Mouse (Mus musculus): ENCODE results near the gene Sprr2f. TPM values are rescaled to one million over a fixed set of nuclear protein-coding genes. Genes with fewer than 3 reads are reported as not detected.

Sprr2f gene
- polyA plus RNA-seq (2014; fragmentation: Nextera tagmentation; extraction: Ambion mirVana): not detected in 2 replicates

GRCm38 (mm10) chr3:92364887-92365286 lies at the start of gene Sprr2f:
Sprr2f (plus strand) TSS chr3:92365187.
- no peak within 1 kb of the TSS for H3K27ac ChIP-seq (replicated peaks in 1 of 2; ENCODE audit: control insufficient read depth in 1 of 2, insufficient read depth in 1 of 2, low read depth in 2 of 2, low read length in 2 of 2)
- H3K9ac ChIP-seq (ENCODE audit: low read length): no peak within 1 kb of the TSS
- no peak within 1 kb of the TSS for H3K4me2 ChIP-seq (ENCODE audit: low read length)
- H3K27me3 ChIP-seq (ENCODE audit: control insufficient read depth, insufficient read depth, low read length): no peaks in the 10 kb centered on the region
- ATAC-seq (ENCODE audit: insufficient number of reproducible peaks, insufficient read depth, low FRiP score, low read depth): no peak
- no peaks in the 10 kb centered on the region for H3K36me3 ChIP-seq (ENCODE audit: control insufficient read depth, insufficient read depth, low read length)
- no peaks in the 10 kb centered on the region for H3K4me1 ChIP-seq (ENCODE audit: control insufficient read depth in 2 of 2, insufficient read depth in 2 of 2, low read length in 2 of 2)
- WGBS: 51% methylated on average over 3 of the region's 3 CpGs
- no peaks in the 10 kb centered on the region for H3K9me3 ChIP-seq (ENCODE audit: control insufficient read depth, low read length)
- H3K4me3 ChIP-seq (ENCODE audit: control insufficient read depth in 1 of 2, insufficient read depth in 1 of 2, low read depth in 1 of 2, low read length in 2 of 2): no peak within 1 kb of the TSS

- H3K9me3 ChIP-seq (ENCODE audit: control insufficient read depth, low read length): no peaks in the 10 kb centered on the region
- no peak within 1 kb of the TSS for H3K9ac ChIP-seq (ENCODE audit: low read length)
- no peak within 1 kb of the TSS for H3K4me3 ChIP-seq (ENCODE audit: control insufficient read depth in 1 of 2, insufficient read depth in 1 of 2, low read depth in 1 of 2, low read length in 2 of 2)
- ATAC-seq (ENCODE audit: insufficient number of reproducible peaks, insufficient read depth, low FRiP score, low read depth): no peak
- no peak within 1 kb of the TSS for H3K27ac ChIP-seq (replicated peaks in 1 of 2; ENCODE audit: control insufficient read depth in 1 of 2, insufficient read depth in 1 of 2, low read depth in 2 of 2, low read length in 2 of 2)
- WGBS: 57% methylated on average over 2 of the region's 2 CpGs
- no peaks in the 10 kb centered on the region for H3K4me1 ChIP-seq (ENCODE audit: control insufficient read depth in 2 of 2, insufficient read depth in 2 of 2, low read length in 2 of 2)
- no peak within 1 kb of the TSS for H3K4me2 ChIP-seq (ENCODE audit: low read length)
- H3K27me3 ChIP-seq (ENCODE audit: control insufficient read depth, insufficient read depth, low read length): no peaks in the 10 kb centered on the region
- H3K36me3 ChIP-seq (ENCODE audit: control insufficient read depth, insufficient read depth, low read length): no peaks in the 10 kb centered on the region
Measured at GRCm38 (mm10) chr3:92316320-92316719, 48.7 kb upstream of the Sprr2f start, which contains the start of gene Sprr2b. Sprr2b (plus strand) TSS chr3:92316620.

- Histone ChIP-seq H3K27me3 (ENCODE audit: control insufficient read depth, insufficient read depth, low read length) (no peaks in the 10 kb centered on the region), H3K36me3 (ENCODE audit: control insufficient read depth, insufficient read depth, low read length) (no peaks in the 10 kb centered on the region), H3K4me2 (ENCODE audit: low read length) (no peak overlapping the region), H3K9ac (ENCODE audit: low read length) (no peak overlapping the region), H3K27ac (replicated peaks in 1 of 2; ENCODE audit: control insufficient read depth in 1 of 2, insufficient read depth in 1 of 2, low read depth in 2 of 2, low read length in 2 of 2) (no peak overlapping the region), H3K4me3 (ENCODE audit: control insufficient read depth in 1 of 2, insufficient read depth in 1 of 2, low read depth in 1 of 2, low read length in 2 of 2) (no peak overlapping the region), H3K9me3 (ENCODE audit: control insufficient read depth, low read length) (no peaks in the 10 kb centered on the region), H3K4me1 (ENCODE audit: control insufficient read depth in 2 of 2, insufficient read depth in 2 of 2, low read length in 2 of 2) (no peaks in the 10 kb centered on the region)
- ATAC-seq (ENCODE audit: insufficient number of reproducible peaks, insufficient read depth, low FRiP score, low read depth): no peak
- 73% methylated on average over 2 of the region's 2 CpGs for WGBS
Measured at GRCm38 (mm10) chr3:92317384-92317783, 47.6 kb upstream of the Sprr2f start.

- Histone ChIP-seq H3K9me3 (ENCODE audit: control insufficient read depth, low read length) (no peaks in the 10 kb centered on the region), H3K27me3 (ENCODE audit: control insufficient read depth, insufficient read depth, low read length) (no peaks in the 10 kb centered on the region), H3K9ac (ENCODE audit: low read length) (no peak overlapping the region), H3K4me1 (ENCODE audit: control insufficient read depth in 2 of 2, insufficient read depth in 2 of 2, low read length in 2 of 2) (no peaks in the 10 kb centered on the region), H3K4me3 (ENCODE audit: control insufficient read depth in 1 of 2, insufficient read depth in 1 of 2, low read depth in 1 of 2, low read length in 2 of 2) (no peak overlapping the region), H3K27ac (replicated peaks in 1 of 2; ENCODE audit: control insufficient read depth in 1 of 2, insufficient read depth in 1 of 2, low read depth in 2 of 2, low read length in 2 of 2) (no peak overlapping the region), H3K36me3 (ENCODE audit: control insufficient read depth, insufficient read depth, low read length) (no peaks in the 10 kb centered on the region), H3K4me2 (ENCODE audit: low read length) (no peak overlapping the region)
- WGBS: 82% methylated on average over 1 of the region's 1 CpGs
- ATAC-seq (ENCODE audit: insufficient number of reproducible peaks, insufficient read depth, low FRiP score, low read depth): no peak
Measured at GRCm38 (mm10) chr3:92336278-92336677, 28.7 kb upstream of the Sprr2f start.

GRCm38 (mm10) chr3:92338840-92339239 lies 26.1 kb upstream of the Sprr2f start, which contains the start of gene Sprr2d:
Sprr2d (plus strand) TSS chr3:92339140.
- 88% methylated on average over 5 of the region's 5 CpGs for WGBS
- Histone ChIP-seq H3K9me3 (ENCODE audit: control insufficient read depth, low read length) (no peaks in the 10 kb centered on the region), H3K36me3 (ENCODE audit: control insufficient read depth, insufficient read depth, low read length) (no peaks in the 10 kb centered on the region), H3K4me2 (ENCODE audit: low read length) (no peak within 1 kb of the TSS), H3K4me1 (ENCODE audit: control insufficient read depth in 2 of 2, insufficient read depth in 2 of 2, low read length in 2 of 2) (no peaks in the 10 kb centered on the region), H3K27ac (replicated peaks in 1 of 2; ENCODE audit: control insufficient read depth in 1 of 2, insufficient read depth in 1 of 2, low read depth in 2 of 2, low read length in 2 of 2) (no peak within 1 kb of the TSS), H3K4me3 (ENCODE audit: control insufficient read depth in 1 of 2, insufficient read depth in 1 of 2, low read depth in 1 of 2, low read length in 2 of 2) (no peak within 1 kb of the TSS), H3K27me3 (ENCODE audit: control insufficient read depth, insufficient read depth, low read length) (no peaks in the 10 kb centered on the region), H3K9ac (ENCODE audit: low read length) (no peak within 1 kb of the TSS)
- no peak for ATAC-seq (ENCODE audit: insufficient number of reproducible peaks, insufficient read depth, low FRiP score, low read depth)

GRCm38 (mm10) chr3:92351843-92352242 lies 13.1 kb upstream of the Sprr2f start, which contains the start of gene Sprr2e:
Sprr2e (plus strand) TSS chr3:92352143.
- Histone ChIP-seq H3K4me1 (ENCODE audit: control insufficient read depth in 2 of 2, insufficient read depth in 2 of 2, low read length in 2 of 2) (no peaks in the 10 kb centered on the region), H3K4me3 (ENCODE audit: control insufficient read depth in 1 of 2, insufficient read depth in 1 of 2, low read depth in 1 of 2, low read length in 2 of 2) (no peak within 1 kb of the TSS), H3K9me3 (ENCODE audit: control insufficient read depth, low read length) (no peaks in the 10 kb centered on the region), H3K4me2 (ENCODE audit: low read length) (no peak within 1 kb of the TSS), H3K36me3 (ENCODE audit: control insufficient read depth, insufficient read depth, low read length) (no peaks in the 10 kb centered on the region), H3K9ac (ENCODE audit: low read length) (no peak within 1 kb of the TSS), H3K27ac (replicated peaks in 1 of 2; ENCODE audit: control insufficient read depth in 1 of 2, insufficient read depth in 1 of 2, low read depth in 2 of 2, low read length in 2 of 2) (no peak within 1 kb of the TSS), H3K27me3 (ENCODE audit: control insufficient read depth, insufficient read depth, low read length) (no peaks in the 10 kb centered on the region)
- no peak for ATAC-seq (ENCODE audit: insufficient number of reproducible peaks, insufficient read depth, low FRiP score, low read depth)
- WGBS: 78% methylated on average over 2 of the region's 2 CpGs

- no peak overlapping the region for H3K4me3 ChIP-seq (ENCODE audit: control insufficient read depth in 1 of 2, insufficient read depth in 1 of 2, low read depth in 1 of 2, low read length in 2 of 2)
- no peak overlapping the region for H3K9ac ChIP-seq (ENCODE audit: low read length)
- no peaks in the 10 kb centered on the region for H3K27me3 ChIP-seq (ENCODE audit: control insufficient read depth, insufficient read depth, low read length)
- no peak overlapping the region for H3K4me2 ChIP-seq (ENCODE audit: low read length)
- 0 out of 2 replicates have a peak, but pooled peaks cover 6% of the 10 kb centered on the region for H3K9me3 ChIP-seq (ENCODE audit: control insufficient read depth, low read length)
- ATAC-seq (ENCODE audit: insufficient number of reproducible peaks, insufficient read depth, low FRiP score, low read depth): no peak
- no peak overlapping the region for H3K27ac ChIP-seq (replicated peaks in 1 of 2; ENCODE audit: control insufficient read depth in 1 of 2, insufficient read depth in 1 of 2, low read depth in 2 of 2, low read length in 2 of 2)
- no peaks in the 10 kb centered on the region for H3K36me3 ChIP-seq (ENCODE audit: control insufficient read depth, insufficient read depth, low read length)
- no peaks in the 10 kb centered on the region for H3K4me1 ChIP-seq (ENCODE audit: control insufficient read depth in 2 of 2, insufficient read depth in 2 of 2, low read length in 2 of 2)
Measured at GRCm38 (mm10) chr3:92361619-92362018, 3.4 kb upstream of the Sprr2f start.

- no peak for ATAC-seq (ENCODE audit: insufficient number of reproducible peaks, insufficient read depth, low FRiP score, low read depth)
- WGBS: 77% methylated on average over 2 of the region's 2 CpGs
- no peak overlapping the region for H3K4me3 ChIP-seq (ENCODE audit: control insufficient read depth in 1 of 2, insufficient read depth in 1 of 2, low read depth in 1 of 2, low read length in 2 of 2)
- no peaks in the 10 kb centered on the region for H3K27me3 ChIP-seq (ENCODE audit: control insufficient read depth, insufficient read depth, low read length)
- H3K4me2 ChIP-seq (ENCODE audit: low read length): no peak overlapping the region
- H3K4me1 ChIP-seq (ENCODE audit: control insufficient read depth in 2 of 2, insufficient read depth in 2 of 2, low read length in 2 of 2): no peaks in the 10 kb centered on the region
- H3K36me3 ChIP-seq (ENCODE audit: control insufficient read depth, insufficient read depth, low read length): no peaks in the 10 kb centered on the region
- no peak overlapping the region for H3K9ac ChIP-seq (ENCODE audit: low read length)
- H3K27ac ChIP-seq (replicated peaks in 1 of 2; ENCODE audit: control insufficient read depth in 1 of 2, insufficient read depth in 1 of 2, low read depth in 2 of 2, low read length in 2 of 2): no peak overlapping the region
- H3K9me3 ChIP-seq (ENCODE audit: control insufficient read depth, low read length): no peaks in the 10 kb centered on the region
Measured at GRCm38 (mm10) chr3:92373613-92374012, 8.6 kb downstream of the Sprr2f start.

Measured in heart, embryonic 14.5 days (tissue).